Mouse (Mus musculus) left cerebral cortex, adult 18-20 months (tissue): ENCODE data around the gene Rasgrp2. TPM values are rescaled to one million over a fixed set of nuclear protein-coding genes. Genes with fewer than 3 reads are reported as not detected.

Source experiments
- DNase-seq, 2 experiments: peaks; one replicate each; pipeline ENCODE4 v3.0.0; 2021 to 2022; ENCODE audit warnings: low spot score in 2 of 2, mixed read lengths in 1 of 2
- total RNA-seq, 2 experiments: library from RNA; stranded (reverse); gene quantifications; 2 replicates each; pipeline ENCODE4 v1.2.3; 2021

The Rasgrp2 gene
- total RNA-seq, 2 experiments from 2014 or later = 68.2 to 84.7 TPM

DNA sequence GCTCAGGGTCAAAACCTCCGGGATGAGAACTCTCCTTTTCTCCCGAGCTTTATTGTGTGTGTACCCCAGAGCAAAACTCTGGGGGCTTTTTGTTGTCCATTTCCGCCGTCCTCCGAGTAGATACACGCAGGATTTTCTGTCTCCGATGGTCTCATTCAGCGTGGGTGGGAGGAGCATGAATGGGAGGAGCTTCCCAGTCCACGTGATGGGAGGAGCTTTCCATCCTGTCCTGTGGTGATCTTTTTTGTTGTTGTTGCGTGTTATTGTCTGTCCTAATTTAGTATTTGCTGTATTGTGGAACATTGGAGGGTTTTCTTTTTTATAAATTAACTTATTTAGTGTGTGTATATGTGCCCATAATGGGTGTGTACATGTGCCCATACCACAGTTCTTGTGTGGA lies 6.3 kb downstream of the Rasgrp2 start:
- no peak for DNase-seq

DNA sequence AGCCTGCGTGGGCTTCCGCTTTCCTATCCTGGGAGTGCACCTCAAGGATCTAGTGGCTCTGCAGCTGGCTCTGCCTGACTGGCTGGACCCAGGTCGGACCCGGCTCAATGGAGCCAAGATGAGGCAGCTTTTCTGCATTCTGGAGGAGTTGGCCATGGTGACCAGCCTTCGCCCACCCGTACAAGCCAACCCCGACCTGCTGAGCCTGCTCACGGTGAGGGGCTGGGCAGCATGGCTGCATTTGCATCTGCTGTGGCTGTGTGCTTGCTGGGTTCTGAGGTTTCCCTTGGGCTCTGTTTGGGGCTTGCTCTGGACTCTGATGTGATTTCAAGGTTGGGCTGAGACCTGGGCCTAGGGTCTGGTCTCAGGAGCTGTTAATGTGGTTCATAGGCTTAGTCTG lies 8.0 kb downstream of the Rasgrp2 start:
- no peak for DNase-seq

DNA sequence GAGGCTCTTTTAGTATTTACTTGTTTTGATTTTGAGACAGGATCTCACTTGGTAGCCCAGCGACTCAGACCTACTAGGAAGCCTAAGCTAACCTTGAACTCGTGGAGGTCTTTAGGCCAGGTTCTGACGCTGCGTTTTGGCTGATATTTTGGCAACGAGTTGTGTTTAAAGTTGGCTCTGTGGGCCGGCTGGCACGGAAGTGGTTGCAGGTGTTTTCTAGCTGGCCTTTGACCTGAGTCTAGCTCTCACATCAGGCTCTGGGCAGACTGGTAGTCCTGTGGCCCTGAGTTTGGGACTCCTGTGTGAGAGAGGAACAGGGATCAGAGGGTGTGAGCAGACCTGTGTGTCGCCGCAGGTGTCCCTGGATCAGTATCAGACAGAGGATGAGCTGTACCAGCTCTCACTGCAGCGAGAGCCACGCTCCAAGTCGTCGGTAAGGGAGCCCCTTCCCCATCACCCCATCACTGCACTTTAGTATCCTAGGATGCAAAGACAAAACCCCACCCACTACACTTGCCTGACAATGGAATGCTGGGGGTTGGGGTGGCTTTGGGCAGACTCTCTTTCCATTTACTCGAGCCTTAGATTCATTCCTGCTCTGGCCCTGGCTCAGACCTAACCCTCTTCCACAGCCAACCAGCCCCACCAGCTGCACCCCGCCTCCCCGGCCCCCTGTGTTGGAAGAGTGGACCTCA lies 8.8 kb downstream of the Rasgrp2 start:
- no peak for DNase-seq

DNA sequence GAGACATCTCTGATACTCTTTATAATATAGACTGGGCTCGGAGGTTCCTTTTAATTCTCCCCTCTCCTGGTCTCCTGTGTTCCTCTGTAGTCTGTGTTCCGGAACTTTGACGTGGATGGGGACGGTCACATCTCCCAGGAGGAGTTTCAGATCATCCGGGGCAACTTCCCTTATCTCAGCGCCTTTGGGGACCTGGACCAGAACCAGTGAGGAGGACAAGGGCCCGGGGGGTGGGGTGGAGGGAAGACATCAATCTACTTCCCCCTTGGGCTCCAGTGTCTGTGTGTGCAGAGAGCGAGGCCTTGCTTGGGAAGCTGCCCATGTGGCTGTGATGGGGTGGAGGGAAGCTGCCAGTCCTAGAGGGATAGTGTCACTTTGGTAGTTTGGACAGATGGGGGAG lies 9.6 kb downstream of the Rasgrp2 start:
- DNase-seq = no peak

DNA sequence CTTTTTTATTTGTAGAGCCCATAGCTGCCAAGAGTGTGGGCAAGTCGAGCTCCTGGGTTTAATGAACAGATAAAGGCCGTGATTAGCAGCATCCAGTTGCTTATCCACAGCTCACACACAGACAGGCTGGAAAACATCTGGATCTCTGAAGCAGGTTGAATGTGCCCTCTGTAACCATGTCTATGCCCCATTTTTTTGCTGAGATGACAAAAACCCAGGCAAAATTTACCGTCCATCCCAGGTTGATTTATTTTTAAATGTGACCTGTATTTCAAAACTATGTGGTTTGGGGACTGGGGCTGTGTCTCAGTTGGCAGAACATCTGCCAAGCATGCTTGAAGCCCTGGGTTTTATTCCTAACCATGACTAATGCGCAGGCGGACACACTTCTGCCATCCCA lies 10.0 kb downstream of the Rasgrp2 start:
- no peak for DNase-seq

DNA sequence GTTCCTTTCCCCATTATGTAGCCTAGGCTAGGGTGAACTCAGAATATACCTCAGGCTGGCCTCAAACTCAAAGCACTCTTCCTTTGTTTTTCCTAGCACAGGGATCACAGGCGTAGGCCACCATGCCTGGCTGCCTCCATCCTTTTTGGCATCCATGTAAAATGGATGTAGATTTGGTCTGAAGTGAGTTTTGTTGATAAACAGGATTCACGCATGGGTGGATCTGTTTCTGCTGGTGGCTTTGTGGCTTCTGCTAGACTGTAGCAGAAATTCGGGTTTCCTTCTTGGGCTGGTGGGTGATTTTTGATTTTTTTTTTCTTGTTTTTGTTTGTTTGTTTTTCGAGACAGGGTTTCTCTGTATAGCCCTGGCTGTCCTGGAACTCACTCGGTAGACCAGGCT lies 10.8 kb downstream of the Rasgrp2 start:
- no peak for DNase-seq

DNA sequence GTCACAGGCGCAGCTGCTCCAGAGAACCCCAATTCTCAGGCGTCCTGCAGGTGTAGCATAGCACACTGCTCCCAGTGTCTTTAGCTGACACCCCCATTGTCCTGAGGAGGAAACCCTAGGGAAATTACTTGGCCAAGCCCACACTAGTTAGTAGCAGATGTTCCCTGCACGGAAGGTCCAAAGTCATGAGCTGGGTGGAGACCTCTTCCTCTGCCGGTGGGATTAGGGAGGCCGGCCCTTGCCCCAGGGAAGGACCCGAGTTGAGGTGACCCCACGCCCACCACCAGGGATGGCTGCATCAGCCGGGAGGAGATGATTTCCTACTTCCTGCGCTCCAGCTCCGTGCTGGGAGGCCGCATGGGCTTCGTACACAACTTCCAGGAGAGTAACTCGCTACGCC lies 13.7 kb downstream of the Rasgrp2 start:
- no peak for DNase-seq

DNA sequence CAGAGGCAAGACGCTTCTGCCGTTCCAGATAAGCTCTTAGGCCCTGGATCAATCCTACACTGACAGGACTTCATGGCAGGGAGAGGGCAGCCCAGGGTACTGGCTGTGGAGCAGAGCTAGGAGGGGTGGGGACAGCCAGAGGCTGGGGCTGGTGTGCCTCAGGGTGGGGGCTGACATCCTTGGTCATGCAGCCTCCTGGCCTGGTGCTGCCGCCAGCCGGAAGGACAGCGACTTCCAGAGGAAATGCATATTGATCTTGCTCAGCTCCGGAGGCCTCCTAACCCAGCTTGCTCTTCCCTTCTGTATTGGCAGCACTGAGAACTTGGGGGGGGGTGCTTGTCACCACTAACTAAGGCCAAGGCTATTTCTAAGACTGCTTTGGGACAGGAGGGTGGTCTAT lies 16.3 kb downstream of the Rasgrp2 start:
- no peak for DNase-seq

DNA sequence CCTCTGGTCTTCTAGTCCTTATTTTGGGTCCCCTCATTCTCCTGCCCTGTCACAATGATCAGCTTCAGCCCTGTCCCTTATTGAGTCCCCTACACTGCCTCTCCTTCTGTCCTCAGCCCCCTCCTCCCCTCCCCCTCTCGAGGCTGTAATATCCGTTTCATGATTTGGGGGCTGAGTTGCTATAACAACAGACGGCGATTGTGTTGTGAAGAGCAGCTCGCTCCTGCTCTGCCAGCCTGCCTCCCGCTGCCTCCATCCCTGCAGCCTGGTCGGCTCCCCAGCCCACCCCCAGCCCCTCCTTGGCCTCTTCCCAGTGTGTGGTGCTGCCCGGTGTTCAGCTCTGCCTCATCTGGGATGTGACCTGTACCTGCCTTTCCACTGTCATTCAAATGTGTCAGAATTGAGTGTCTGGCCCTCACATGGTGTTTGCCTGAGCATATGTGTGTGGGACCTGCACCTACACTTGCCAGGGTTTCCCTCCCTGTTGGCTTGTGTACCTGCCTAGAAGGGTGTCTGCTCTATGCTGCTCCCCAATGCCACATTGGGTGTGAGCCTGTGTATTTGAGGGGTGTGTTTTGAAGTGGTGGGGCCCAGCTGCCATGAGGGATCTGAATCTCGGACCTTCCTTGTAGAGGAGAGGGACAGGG lies 17.1 kb downstream of the Rasgrp2 start:
- no peak for DNase-seq

DNA sequence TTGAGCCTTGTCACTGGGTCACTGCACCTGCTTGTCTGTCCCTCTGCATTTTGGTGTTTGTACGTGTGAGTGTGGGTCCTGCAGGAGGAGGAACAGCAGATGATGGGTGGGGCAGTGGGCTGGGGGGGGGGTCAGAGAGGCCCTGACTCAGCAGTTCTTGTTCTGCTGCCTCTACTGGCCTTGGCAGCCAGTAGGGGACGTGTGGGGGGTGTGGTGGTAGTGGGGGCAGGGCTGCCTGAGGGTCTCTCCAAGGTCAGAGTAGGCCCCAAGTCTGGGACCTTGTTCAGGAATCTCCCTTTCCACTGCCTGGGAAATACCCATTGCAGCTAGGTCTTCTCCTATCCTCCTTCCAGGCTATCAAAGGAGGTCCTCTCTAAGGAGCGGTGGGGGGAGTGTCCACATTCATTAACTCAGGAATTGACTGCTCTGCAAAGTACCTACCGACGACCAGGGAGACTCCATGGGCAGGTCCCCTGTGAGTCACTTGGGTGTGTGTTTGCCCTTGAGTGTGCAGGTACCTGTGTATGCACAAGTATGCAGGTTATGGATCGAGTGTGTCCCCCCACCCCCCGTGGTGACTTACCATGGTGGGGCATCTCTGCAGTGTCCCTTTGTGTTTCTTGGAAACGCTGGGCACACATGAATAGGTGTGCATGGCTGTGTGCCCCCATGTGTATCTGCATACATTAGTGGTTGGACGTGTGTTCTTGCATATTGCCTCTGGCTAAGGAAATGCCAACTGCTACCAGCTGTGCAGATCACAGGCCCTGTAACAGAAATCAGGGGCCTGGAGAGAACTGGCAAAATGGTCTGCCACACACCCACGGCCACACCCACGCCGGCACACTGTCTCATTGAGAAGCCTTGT lies 18.0 kb downstream of the Rasgrp2 start:
- DNase-seq = no peak

DNA sequence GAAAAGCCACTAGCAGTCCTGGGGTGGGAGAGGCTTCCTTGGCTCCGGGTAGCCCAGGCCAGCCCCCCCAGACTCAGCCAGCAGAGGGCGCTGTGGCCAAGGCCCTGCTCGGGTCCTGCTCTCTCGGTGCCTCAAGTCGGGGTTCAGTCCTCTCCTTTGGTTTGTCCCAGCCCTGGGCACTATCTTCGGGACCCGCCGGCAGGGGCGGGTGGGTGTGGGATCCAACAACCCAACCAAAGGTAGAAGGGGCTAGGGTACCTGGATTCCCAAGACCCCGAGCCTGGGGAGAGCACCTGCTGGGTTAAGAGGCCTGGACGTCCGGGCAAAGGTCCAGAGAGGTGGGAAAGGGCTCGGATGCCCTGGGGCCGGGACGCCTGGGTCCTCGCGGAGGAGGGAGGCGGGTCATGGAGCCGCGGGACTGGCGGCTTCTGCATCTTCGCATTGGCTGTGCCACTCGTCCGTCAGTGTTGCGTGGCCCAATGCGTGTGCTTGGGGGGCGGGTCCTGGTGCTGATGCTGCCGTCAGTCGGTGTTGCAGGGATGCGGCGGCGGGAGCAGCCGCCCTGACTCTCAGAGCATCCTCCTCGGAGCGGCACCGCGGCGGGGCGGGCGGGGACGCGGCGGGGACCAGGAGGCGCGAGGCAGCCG lies 19.2 kb downstream of the Rasgrp2 start, which contains the start of gene Nrxn2:
Gene Nrxn2 (plus strand): TSS at position 499 of the 647 bp plus-strand sequence.
- peak; percentile 94 to 96 for DNase-seq

DNA sequence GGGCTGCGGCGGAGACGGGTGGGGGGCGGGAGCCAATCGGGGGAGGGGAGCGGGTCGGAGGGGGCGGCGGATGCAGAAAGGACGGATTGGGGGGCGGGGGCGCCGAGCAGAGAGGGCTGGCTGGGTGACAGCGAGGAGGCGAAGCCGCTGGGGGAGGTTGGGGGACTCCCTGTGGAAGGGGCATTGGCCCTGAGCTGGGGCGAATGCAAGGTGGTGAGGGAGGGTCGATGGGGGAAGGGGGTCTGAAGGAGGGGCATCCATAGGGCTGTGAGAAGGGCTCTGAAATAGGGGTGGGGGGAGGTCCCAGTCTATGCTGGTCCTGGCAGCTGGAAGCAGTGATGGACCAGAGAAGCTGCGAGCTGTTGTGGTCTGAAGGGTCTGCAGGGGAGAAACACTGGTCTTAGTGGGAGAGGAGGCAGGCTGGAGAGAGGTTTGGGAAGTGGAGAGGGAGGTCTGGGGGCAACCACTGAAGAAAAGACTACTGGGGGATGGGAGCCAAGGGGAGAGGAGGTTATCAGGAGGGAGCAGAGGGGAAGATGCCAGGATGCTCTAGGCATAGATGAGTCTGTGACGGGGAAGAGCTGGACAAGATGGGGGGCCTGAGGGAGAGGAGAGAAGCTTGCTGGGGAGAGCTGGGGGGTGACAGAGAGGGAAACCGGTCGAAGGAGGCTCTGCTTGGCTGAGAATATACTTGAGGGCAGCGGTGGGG lies 20.0 kb downstream of the Rasgrp2 start:
- no peak for DNase-seq

DNA sequence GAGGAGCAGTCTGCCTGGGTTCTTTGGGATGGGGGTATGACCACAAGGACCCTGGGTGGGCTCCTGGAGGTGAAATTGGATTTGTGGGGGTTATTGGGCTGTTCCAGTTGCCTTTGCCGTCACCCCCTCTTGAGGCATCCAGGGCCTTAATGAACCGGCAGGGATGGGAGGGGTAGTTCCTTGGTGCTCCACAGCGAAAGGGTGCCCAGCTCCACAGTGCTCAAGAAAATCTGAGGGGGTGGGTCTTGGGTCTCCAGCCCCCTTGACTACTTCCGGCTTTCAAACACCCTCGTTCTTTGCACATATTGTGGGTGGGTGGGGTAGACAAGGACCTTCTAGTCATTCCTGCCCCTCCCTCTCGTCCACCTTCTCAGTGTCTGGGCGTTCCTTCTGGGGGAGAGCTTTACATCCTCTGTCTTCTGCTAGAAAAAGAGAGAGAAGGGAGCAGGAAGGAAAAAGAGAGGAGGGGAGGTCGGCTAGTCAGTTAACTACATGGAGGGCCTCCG lies 20.7 kb downstream of the Rasgrp2 start:
- no peak for DNase-seq

DNA sequence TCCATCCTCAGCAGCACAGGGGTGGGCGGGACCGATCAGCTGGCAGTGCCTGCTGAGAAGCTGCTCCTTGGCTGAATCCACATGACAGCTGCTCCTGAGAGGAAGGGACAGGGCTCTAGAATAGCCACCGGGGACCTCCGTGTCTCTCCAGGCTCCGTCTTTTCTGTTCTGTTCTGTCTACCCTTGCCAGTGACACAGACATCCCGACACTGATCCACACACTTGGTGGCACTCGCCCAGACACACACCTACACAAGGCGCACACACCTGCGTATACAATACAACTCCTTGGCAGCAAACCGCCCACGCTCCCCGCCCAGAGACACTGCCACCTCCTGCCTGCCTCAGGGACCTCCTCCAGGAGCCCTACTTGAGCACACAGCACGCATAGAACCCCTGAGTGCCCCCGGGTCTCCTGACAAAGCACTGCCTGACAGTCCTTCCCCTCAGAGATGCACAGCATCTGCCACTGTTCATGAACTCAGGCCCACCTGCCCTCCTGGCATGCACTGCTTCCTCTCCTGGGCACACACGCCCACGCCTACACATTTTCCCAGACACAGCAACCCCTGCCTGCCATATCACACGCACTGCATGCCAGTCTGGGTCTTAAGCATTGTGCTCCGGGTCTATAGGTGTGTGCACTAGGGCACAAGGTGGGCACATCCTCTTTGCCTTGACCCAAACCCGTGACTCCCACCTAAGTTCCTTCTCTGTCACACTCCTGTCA lies 21.5 kb downstream of the Rasgrp2 start:
- peak; percentile 55 to 70 for DNase-seq

DNA sequence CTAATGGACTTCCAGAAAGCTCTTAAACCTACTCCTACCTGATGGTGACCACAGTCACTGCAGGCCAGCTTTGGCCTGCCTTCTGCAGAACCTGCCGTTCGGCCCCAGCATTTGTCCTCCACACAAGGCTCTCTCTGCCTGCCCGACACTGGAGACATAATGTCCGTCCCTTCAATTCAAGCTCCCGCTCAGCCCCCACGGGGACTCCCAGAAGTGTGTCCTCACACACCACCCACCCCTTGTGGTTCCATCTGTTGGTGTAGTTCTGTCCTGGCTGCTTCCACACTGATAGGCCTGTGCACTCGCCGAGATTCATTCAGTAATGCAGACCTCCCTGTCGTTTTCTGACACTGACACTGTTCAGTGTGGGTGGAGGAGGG lies 22.1 kb downstream of the Rasgrp2 start:
- peak; percentile 75 to 85 for DNase-seq

DNA sequence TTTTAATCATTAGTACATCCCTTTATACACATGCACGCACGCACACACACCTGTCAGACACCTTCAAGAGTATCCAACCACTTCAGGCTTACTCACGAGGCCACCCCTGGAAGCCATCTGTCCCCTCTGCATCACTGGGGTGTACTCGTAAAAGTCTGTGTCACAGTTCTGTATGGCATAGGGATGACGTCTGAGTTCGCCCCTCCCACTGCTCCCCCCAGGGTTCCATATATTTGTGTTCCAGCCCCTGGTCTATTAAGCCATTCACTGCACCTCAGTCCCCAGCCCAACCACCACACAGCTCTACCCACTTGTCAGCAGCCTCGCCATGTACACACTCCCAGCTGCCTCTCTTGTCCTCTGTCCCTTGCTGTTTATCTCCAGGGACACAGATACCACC lies 22.9 kb downstream of the Rasgrp2 start:
- DNase-seq = no peak

DNA sequence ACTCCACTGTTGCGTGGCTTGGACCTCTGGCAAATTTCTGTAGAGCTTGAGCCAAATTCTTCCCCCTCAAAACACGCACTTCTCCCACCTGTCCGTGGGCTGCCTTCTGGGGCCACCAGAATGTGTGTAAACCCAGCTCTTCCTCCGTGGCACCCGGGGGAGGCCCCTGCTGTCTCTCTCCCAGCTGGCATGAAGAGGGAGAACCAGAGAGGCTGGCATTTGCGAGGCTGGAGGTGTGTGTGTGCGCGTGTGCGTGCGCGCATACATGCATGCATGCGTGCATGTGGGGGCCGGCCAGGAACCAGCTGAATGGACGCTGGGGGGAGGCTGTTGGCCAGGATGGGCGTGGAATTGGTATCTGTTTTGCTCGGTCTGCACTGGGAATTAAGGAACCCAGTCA lies 24.1 kb downstream of the Rasgrp2 start:
- DNase-seq = peak; percentile 70 to 85

DNA sequence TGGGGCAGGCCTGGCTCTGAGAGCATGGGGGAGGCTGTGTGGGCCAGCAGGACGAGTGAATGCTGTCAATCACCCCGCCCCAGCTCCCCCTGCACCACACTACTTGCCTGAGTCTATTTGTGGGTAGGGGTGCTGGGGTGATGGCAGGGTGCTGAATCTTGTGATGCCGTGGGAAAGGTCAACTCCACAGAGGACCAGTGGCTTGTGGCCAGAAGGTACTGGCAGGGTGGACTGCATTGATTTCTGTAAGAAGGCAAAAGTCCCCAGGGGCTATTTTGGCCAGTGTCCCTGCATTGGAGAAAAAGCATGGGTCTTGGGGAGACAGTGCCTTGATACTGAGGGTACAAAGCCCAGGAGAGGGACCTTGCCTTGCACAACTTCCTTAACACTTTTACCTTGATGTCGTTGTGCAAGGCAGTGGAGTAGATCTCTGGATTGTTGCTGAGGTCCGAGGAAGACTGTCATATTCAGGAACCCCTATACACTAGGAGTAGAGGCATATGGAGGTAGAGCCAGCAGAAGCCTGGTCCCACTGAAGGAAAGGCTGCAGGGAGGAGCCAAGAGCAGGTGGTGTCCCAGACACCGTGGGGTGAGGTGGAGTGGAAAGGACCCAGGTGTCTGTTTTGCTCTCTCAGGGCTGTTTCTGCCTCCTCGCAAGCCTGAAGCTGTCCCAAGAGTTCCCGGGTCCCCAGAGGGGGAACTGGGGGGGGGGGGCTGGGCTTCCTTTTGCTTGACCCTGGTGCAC lies 25.2 kb downstream of the Rasgrp2 start:
- DNase-seq = no peak

DNA sequence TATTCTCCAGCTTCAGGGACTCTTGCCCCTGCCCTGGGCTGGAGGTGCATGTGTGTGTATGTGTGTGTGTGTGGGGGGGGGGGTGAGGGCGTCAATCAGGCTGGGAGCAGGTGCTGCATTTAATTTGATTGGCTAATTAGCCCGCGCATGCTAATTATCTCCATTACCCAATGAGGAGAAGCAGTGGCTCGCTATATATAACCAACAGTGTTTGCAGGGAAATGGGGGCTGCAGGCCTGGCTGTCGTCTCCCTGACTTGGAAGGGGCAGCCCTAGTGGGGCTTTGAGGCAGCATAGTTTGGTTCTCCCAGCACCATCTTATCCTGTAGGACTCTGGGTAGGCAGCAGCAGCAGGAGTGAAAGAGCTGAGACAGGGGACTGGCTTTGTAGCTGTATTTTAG lies 26.5 kb downstream of the Rasgrp2 start:
- no peak for DNase-seq
